Mouse (Mus musculus) G1E (cell line): ENCODE results near the gene Qsox2.

ENCODE experiments used
- CTCF ChIP-seq: IDR thresholded peaks from 2 replicates; pipeline ENCODE4 v1.5.1; 2012; ENCODE audit warnings: low read depth, low read length, inconsistent platforms, mixed read lengths
- GATA1 ChIP-seq: IDR thresholded peaks from 2 replicates; pipeline ENCODE4 v1.6.1; 2012; ENCODE audit warnings: borderline replicate concordance, low read length, inconsistent platforms, mixed read lengths
- GATA2 ChIP-seq: IDR thresholded peaks from 2 replicates; pipeline ENCODE4 v1.6.1; 2012; ENCODE audit warnings: low read depth, low read length, inconsistent platforms, borderline replicate concordance
- POLR2AphosphoS5 ChIP-seq: IDR thresholded peaks from 2 replicates; pipeline ENCODE4 v1.6.1; 2012; ENCODE audit warnings: low read depth, low read length, inconsistent platforms; ENCODE audit not compliant: insufficient replicate concordance
- TAL1 ChIP-seq: conservative IDR thresholded peaks from 2 replicates; pipeline ENCODE4 v1.6.1; 2012; ENCODE audit warnings: low read depth, low read length, inconsistent platforms, mixed read lengths

DNA sequence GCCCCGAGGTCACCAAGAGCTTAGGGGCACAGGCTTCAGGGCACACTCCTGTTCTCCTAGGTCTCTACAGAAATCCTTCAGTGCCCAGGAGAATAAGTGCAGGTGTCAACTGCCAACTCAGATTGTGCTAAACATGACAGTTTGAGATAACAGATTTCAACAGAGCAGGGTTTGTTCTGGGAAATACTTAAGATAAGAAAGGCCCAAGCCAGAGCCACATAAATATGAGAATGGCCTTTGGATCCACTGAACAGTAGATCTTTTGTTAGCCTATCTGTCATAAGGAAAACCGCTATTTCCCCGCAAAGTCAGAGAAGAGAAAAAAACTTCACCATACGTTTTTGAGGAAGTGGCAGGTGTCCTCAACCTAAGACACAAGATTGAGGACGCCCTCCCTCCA lies 3.1 kb downstream of the Qsox2 start:
- peak; percentile 60 for TF ChIP-seq TAL1
- TF ChIP-seq CTCF: no peak
- no peak for TF ChIP-seq GATA1
- TF ChIP-seq POLR2AphosphoS5: no peak
- no peak for TF ChIP-seq GATA2
